Mouse (Mus musculus): ENCODE measurements around the gene AL607142.1. TPM values are rescaled to one million over a fixed set of nuclear protein-coding genes. Genes with fewer than 3 reads are reported as not detected.

AL607142.1 gene
- polyA plus RNA-seq, 1 experiment from 2014 or later, result not detected

DNA sequence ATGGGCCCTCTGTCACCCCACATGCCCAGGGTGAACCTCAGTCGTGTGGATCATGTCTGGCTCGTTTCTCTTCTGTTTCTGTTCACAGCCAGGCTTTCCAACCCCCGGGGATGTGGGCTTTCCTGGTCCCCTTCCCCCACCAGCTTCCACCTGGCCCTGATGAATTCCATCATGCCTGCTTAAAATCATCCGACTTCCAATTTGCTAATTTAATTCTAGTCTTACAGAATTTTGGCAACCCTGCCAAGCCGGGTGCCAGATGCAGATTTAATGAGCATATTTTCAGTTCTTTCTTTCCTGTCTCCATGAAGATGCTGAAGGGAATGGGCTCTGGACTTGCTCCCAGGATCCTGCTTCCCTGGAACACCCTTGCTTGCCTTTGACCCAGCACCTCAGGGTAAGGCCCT, 19.7 kb upstream of the AL607142.1 start:
- H3K27me3 ChIP-seq (ENCODE audit: insufficient read depth, low read length), result no peaks in the 10 kb centered on the region
- 51% methylated on average over 5 of the region's 5 CpGs for WGBS

DNA sequence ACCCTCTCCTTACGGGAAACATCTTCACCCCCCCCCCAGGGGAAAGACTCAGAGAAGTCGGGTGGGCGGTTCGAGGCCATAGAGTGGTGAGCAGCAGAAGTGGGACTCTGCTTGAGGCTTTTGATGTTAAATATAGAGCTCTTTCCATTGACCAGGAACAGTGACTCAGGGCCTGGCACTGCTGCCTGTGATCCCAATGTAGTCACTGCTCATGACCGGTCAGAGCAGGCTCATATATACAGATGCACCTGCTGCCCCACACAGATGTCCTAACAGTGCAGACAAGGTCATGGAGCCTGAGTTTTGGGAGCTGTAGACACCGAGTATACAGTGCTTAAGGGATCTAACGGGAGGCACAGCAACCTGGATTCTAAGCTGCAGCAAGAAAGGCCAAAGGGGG, 18.9 kb upstream of the AL607142.1 start:
- Histone ChIP-seq H3K36me3 (ENCODE audit: insufficient read depth, low read length) (no peaks in the 10 kb centered on the region), H3K4me3 (replicated peaks; ENCODE audit: low read depth, low read length) (no peak overlapping the region), H3K4me2 (ENCODE audit: low read length) (no peak overlapping the region), H3K27ac (no peak overlapping the region), H3K27me3 (ENCODE audit: insufficient read depth, low read length) (no peaks in the 10 kb centered on the region), H3K4me1 (replicated peaks; ENCODE audit: insufficient read depth, low read length) (no peaks in the 10 kb centered on the region), H3K9me3 (replicated peaks; ENCODE audit: low read length) (no peaks in the 10 kb centered on the region), H3K9ac (ENCODE audit: low read depth, low read length) (no peak overlapping the region)
- no peak for TF ChIP-seq CTCF (IDR thresholded peaks at IDR 0.05; ENCODE audit: low read depth)
- ATAC-seq (replicated peaks; ENCODE audit: low FRiP score, low read depth) (no peak), DNase-seq (ENCODE audit: low spot score) (no peak)
- 81% methylated on average over 7 of the region's 7 CpGs for WGBS

More for the DNA sequence above, 19.7 kb upstream of the AL607142.1 start:
- TF ChIP-seq CTCF (IDR thresholded peaks at IDR 0.05; ENCODE audit: low read depth), result no peak
- no peaks in the 10 kb centered on the region for H3K36me3 ChIP-seq (ENCODE audit: insufficient read depth, low read length)
- no peak overlapping the region for H3K27ac ChIP-seq
- no peaks in the 10 kb centered on the region for H3K9me3 ChIP-seq (replicated peaks; ENCODE audit: low read length)
- ATAC-seq (replicated peaks; ENCODE audit: low FRiP score, low read depth) (no peak), DNase-seq (ENCODE audit: low spot score) (no peak)
- no peaks in the 10 kb centered on the region for H3K4me1 ChIP-seq (replicated peaks; ENCODE audit: insufficient read depth, low read length)
- H3K4me2 ChIP-seq (ENCODE audit: low read length), result no peak overlapping the region
- no peak overlapping the region for H3K4me3 ChIP-seq (replicated peaks; ENCODE audit: low read depth, low read length)
- no peak overlapping the region for H3K9ac ChIP-seq (ENCODE audit: low read depth, low read length)

DNA sequence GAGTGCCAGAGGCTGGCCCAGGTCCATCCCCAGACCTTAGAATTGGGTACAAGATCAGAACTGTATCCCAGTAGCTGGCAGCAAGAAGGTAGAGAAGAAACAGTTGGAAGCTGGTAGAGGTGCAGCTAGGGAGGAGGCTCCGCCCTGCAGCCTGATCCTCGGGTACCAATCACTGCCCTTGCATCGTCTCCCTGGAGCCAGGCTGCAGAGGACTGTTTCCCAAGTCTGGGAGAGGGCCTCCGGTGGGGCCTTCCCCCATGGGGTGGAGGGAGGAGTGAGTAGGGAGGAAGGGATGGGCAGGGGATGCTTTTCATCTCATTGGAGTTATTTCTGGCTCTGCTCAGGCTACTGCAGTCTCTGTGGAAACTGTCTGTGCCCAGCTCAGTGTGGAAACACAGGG, 17.7 kb upstream of the AL607142.1 start:
- Histone ChIP-seq H3K4me3 (replicated peaks; ENCODE audit: low read depth, low read length) (no peak overlapping the region), H3K27me3 (ENCODE audit: insufficient read depth, low read length) (no peaks in the 10 kb centered on the region), H3K9me3 (replicated peaks; ENCODE audit: low read length) (no peaks in the 10 kb centered on the region), H3K9ac (ENCODE audit: low read depth, low read length) (no peak overlapping the region), H3K4me1 (replicated peaks; ENCODE audit: insufficient read depth, low read length) (no peaks in the 10 kb centered on the region), H3K4me2 (ENCODE audit: low read length) (no peak overlapping the region), H3K36me3 (ENCODE audit: insufficient read depth, low read length) (no peaks in the 10 kb centered on the region), H3K27ac (no peak overlapping the region)
- DNase-seq (ENCODE audit: low spot score) (no peak), ATAC-seq (replicated peaks; ENCODE audit: low FRiP score, low read depth) (no peak)
- TF ChIP-seq CTCF (IDR thresholded peaks at IDR 0.05; ENCODE audit: low read depth), result no peak
- 23% methylated on average over 4 of the region's 4 CpGs for WGBS

DNA sequence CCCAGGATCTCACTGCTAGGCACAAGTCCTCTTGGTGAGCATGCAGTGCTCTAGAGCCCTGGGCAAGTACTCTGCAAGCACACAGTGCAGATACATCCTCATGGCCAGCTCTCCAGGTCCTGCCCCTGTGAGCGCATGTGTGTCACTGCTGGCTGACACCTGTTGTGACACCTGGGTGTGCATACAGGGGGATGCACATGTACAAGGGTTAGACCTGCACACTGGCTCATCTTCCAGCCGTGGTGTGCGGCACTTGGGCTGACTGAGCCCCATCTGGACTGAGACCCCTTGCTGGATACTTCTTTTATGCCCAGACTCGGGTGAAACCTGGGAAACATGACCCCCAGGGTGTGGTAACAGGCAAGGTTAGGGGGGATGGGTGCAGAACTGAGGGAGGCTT, 16.5 kb upstream of the AL607142.1 start:
- DNase-seq (ENCODE audit: low spot score) (no peak), ATAC-seq (replicated peaks; ENCODE audit: low FRiP score, low read depth) (no peak)
- H3K27ac ChIP-seq, result no peak overlapping the region
- 78% methylated on average over 4 of the region's 4 CpGs for WGBS
- no peaks in the 10 kb centered on the region for H3K27me3 ChIP-seq (ENCODE audit: insufficient read depth, low read length)
- no peak overlapping the region for H3K4me2 ChIP-seq (ENCODE audit: low read length)
- H3K4me3 ChIP-seq (replicated peaks; ENCODE audit: low read depth, low read length), result no peak overlapping the region
- H3K9me3 ChIP-seq (replicated peaks; ENCODE audit: low read length), result no peaks in the 10 kb centered on the region
- H3K36me3 ChIP-seq (ENCODE audit: insufficient read depth, low read length), result no peaks in the 10 kb centered on the region
- H3K9ac ChIP-seq (ENCODE audit: low read depth, low read length), result no peak overlapping the region
- no peaks in the 10 kb centered on the region for H3K4me1 ChIP-seq (replicated peaks; ENCODE audit: insufficient read depth, low read length)
- TF ChIP-seq CTCF (IDR thresholded peaks at IDR 0.05; ENCODE audit: low read depth), result no peak

DNA sequence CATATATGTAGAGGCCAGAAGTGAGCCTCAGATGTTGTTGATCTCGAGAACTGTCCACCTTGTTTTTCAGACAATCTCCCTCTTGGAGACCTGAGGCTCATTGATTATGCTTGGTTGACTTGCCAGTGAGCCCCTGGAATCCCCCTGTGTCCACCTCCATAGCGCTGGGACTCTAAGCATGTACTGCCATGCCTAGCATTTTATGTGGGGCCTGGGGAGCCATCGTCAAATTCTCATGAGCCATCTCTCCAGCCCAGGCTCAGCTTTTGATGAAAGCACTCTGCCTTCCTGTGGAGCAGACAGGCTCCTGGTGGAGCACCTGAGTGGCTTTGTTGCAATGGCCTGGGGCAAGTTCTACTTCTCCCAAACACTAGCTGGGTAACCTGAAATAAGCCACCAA, 14.9 kb upstream of the AL607142.1 start:
- Histone ChIP-seq H3K9ac (ENCODE audit: low read depth, low read length) (no peak overlapping the region), H3K9me3 (replicated peaks; ENCODE audit: low read length) (no peaks in the 10 kb centered on the region), H3K4me3 (replicated peaks; ENCODE audit: low read depth, low read length) (no peak overlapping the region), H3K27ac (no peak overlapping the region), H3K4me2 (ENCODE audit: low read length) (no peak overlapping the region), H3K27me3 (ENCODE audit: insufficient read depth, low read length) (no peaks in the 10 kb centered on the region), H3K4me1 (replicated peaks; ENCODE audit: insufficient read depth, low read length) (no peaks in the 10 kb centered on the region), H3K36me3 (ENCODE audit: insufficient read depth, low read length) (no peaks in the 10 kb centered on the region)
- no peak for ATAC-seq (replicated peaks; ENCODE audit: low FRiP score, low read depth)
- DNase-seq (ENCODE audit: low spot score), result no peak
- TF ChIP-seq CTCF (IDR thresholded peaks at IDR 0.05; ENCODE audit: low read depth), result no peak
- 92% methylated on average over 3 of the region's 3 CpGs for WGBS

DNA sequence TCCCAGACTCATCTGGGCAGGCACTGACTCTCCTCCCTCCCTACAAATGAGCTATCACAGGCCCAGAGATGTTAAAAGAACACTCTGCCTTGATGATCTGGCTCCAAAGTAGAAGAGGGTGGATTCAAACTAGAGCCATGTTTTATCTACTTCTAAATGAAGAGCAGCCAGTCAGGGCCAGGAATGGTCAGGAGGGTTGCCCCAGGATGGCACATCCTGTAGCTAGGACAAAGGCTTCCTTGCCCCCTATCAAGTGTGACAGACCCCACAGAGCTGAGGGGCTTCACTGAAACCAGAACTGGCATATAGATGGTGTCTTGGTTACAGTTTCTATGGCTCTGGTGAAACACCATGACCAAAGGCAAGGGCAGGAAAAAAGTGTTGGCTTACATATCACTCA, 12.3 kb upstream of the AL607142.1 start:
- ATAC-seq (replicated peaks; ENCODE audit: low FRiP score, low read depth), result no peak

More for the DNA sequence above, 12.3 kb upstream of the AL607142.1 start:
- no peak overlapping the region for H3K4me3 ChIP-seq (replicated peaks; ENCODE audit: low read depth, low read length)
- H3K9me3 ChIP-seq (replicated peaks; ENCODE audit: low read length), result no peaks in the 10 kb centered on the region
- no peak overlapping the region for H3K4me2 ChIP-seq (ENCODE audit: low read length)
- no peak overlapping the region for H3K9ac ChIP-seq (ENCODE audit: low read depth, low read length)
- H3K27me3 ChIP-seq (ENCODE audit: insufficient read depth, low read length), result no peaks in the 10 kb centered on the region
- no peak for DNase-seq (ENCODE audit: low spot score)
- H3K27ac ChIP-seq, result no peak overlapping the region
- TF ChIP-seq CTCF (IDR thresholded peaks at IDR 0.05; ENCODE audit: low read depth), result no peak
- no peaks in the 10 kb centered on the region for H3K4me1 ChIP-seq (replicated peaks; ENCODE audit: insufficient read depth, low read length)
- no peaks in the 10 kb centered on the region for H3K36me3 ChIP-seq (ENCODE audit: insufficient read depth, low read length)

All from kidney, postnatal 0 days (tissue).